Mouse (Mus musculus) kidney, adult 2 months (tissue): ENCODE measurements around the gene Gsta4.

Experiments
- CTCF ChIP-seq: fragments of 200-500 bp; conservative IDR thresholded peaks from 2 replicates; pipeline ENCODE4 v1.5.1; 2011; ENCODE audit warnings: low read depth, mild to moderate bottlenecking, control low read depth, low read length, moderate library complexity, mixed read lengths; ENCODE audit not compliant: insufficient read depth, insufficient read length
- POLR2A ChIP-seq: fragments of 200-500 bp; IDR thresholded peaks from one replicate; pipeline ENCODE4 v1.6.1; 2011; ENCODE audit warnings: low read depth, low read length, control low read depth

DNA sequence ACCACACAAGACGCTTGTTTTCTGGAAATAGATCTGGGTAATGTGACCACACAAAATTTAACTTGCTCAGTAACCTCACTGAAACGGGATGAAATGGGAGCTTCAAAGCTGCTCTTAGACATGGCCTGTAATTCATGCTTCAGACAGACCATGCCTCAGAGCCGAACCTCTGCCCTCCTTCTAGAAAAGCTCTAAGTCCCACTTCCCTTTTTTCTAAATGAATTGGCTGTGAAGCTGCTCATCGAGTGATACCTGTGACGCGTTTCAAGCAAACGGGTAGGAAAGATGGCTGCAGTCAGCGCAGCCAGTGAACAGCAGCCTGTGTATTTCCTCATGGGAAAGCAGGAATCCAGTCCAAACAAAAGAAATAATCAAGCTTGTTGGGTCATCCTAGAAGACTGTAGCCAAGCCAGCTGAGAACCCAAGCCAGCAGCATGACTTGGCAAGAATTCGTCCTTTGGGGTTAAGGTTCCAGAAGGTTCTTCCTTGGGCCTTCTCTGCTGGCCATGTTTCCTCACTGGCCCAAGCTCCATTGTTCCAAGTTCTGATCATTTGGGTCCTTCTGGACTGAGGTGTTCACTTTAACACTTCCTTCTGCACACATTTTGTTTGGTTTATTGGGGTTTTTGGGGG lies 44.4 kb upstream of the Gsta4 start:
- TF ChIP-seq POLR2A (no peak), CTCF (no peak)
